Mouse (Mus musculus): ENCODE measurements around the gene Zfp366. TPM values are rescaled to one million over a fixed set of nuclear protein-coding genes. Genes with fewer than 3 reads are reported as not detected.

The Zfp366 gene
- polyA plus RNA-seq, 1 experiment: 2.0 TPM

DNA sequence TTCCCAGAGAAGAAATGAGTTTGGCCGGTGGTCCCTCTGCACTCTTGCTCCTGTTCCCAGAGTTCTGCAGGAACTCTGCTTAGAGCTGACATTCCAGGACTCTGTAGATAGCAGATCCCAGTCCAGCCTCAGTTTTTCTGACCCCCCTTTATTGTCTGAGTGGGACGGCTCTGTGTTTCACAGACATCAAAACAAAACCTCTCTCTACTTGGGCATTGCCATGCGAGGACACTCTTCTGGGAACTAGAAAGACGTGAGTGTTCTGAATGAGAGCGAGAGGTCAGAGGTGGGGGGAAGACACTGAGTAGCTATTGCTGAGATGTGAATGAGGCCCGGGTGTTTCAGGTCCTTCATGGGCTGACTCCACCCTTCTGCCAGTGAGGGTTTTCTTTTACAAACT, 55.1 kb downstream of the Zfp366 start:
- Histone ChIP-seq H3K27me3 (ENCODE audit: control insufficient read depth, insufficient read depth, low read length) (no peaks in the 10 kb centered on the region), H3K4me1 (ENCODE audit: control insufficient read depth, insufficient read depth, insufficient read length, low read length) (peaks cover 7% of the 10 kb centered on the region; the same call in 1 of the 2 replicates), H3K4me3 (ENCODE audit: low read depth, low read length) (no peak overlapping the region), H3K27ac (ENCODE audit: insufficient read depth, low read depth, low read length) (peak overlapping the region; percentile 74), H3K36me3 (ENCODE audit: control insufficient read depth, insufficient read depth, low read length) (no peaks in the 10 kb centered on the region)
- WGBS: 66% methylated on average over 6 of the region's 6 CpGs
- TF ChIP-seq POLR2A (IDR thresholded peaks at IDR 0.05; ENCODE audit: low read depth, low read length) (no peak), CTCF (IDR thresholded peaks at IDR 0.05; ENCODE audit: extremely low read depth, insufficient read length, insufficient replicate concordance, low read depth, low read length) (no peak)

DNA sequence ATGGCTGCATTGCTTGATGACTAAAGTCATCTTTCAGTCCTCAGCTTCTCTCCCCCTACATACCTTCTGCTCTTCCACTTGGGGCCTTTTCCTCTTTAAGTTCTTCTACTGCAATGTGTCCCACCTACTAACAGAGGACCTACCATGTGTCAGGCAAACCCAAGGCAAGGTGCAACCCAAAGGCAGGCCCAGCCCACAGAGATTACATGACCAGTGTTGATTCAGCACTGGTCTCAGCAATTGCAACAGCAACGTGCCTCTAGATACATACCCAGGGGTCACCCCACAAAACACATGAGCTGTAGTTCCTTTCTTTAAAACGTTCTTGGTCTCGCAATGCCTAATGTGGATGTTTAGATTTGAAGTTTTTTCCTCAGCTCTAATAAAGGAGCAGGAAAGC, 57.4 kb downstream of the Zfp366 start:
- Histone ChIP-seq H3K4me3 (ENCODE audit: low read depth, low read length) (no peak overlapping the region), H3K36me3 (ENCODE audit: control insufficient read depth, insufficient read depth, low read length) (no peaks in the 10 kb centered on the region), H3K4me1 (ENCODE audit: control insufficient read depth, insufficient read depth, insufficient read length, low read length) (peaks cover 7% of the 10 kb centered on the region; the same call in 1 of the 2 replicates), H3K27ac (ENCODE audit: insufficient read depth, low read depth, low read length) (no peak overlapping the region), H3K27me3 (ENCODE audit: control insufficient read depth, insufficient read depth, low read length) (no peaks in the 10 kb centered on the region)
- WGBS: 61% methylated on average over 3 of the region's 3 CpGs
- TF ChIP-seq POLR2A (IDR thresholded peaks at IDR 0.05; ENCODE audit: low read depth, low read length): no peak
- no peak for TF ChIP-seq CTCF (IDR thresholded peaks at IDR 0.05; ENCODE audit: extremely low read depth, insufficient read length, insufficient replicate concordance, low read depth, low read length)

DNA sequence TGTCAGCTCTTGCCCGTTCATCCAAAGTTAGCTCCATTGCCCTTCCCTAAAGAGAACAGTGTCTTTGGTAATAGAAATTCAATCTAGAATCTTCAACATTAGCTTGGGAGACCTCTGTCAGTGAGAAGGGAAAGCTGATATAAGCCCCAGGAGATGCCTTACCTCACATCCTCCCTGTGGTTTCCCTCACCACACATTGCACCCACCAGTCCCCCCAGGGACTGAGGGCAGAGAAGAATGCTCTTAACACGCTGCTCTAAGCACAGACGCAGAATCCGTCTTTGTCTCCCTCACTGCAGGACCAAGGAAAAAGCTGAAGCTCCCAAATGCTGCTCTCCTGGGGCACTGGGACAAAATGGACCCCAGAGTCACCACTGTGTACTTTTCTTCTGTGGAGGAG, 58.3 kb downstream of the Zfp366 start:
- 74% methylated on average over 4 of the region's 4 CpGs for WGBS
- TF ChIP-seq CTCF (IDR thresholded peaks at IDR 0.05; ENCODE audit: extremely low read depth, insufficient read length, insufficient replicate concordance, low read depth, low read length) (no peak), POLR2A (IDR thresholded peaks at IDR 0.05; ENCODE audit: low read depth, low read length) (no peak)
- Histone ChIP-seq H3K27ac (ENCODE audit: insufficient read depth, low read depth, low read length) (no peak overlapping the region), H3K27me3 (ENCODE audit: control insufficient read depth, insufficient read depth, low read length) (no peaks in the 10 kb centered on the region), H3K4me1 (ENCODE audit: control insufficient read depth, insufficient read depth, insufficient read length, low read length) (peaks cover 7% of the 10 kb centered on the region; the same call in 1 of the 2 replicates), H3K36me3 (ENCODE audit: control insufficient read depth, insufficient read depth, low read length) (no peaks in the 10 kb centered on the region), H3K4me3 (ENCODE audit: low read depth, low read length) (no peak overlapping the region)

DNA sequence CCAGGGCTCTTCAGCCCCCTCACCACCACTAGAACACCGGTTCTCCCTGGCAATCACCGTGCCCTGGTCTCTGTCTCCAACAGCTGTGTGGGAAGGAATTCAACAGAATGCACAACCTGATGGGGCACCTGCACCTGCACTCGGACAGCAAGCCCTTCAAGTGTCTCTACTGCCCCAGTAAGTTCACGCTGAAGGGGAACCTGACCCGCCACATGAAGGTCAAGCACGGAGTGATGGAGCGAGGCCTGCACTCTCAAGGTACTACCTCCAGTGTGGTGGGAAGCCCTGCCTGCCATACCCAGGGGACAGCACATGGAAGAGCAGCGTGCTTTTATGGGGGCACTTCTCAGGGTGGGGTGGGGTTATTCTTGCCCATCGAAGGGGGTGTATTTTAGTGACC, 59.2 kb downstream of the Zfp366 start:
- no peaks in the 10 kb centered on the region for H3K27me3 ChIP-seq (ENCODE audit: control insufficient read depth, insufficient read depth, low read length)
- WGBS: 87% methylated on average over 9 of the region's 9 CpGs
- no peak overlapping the region for H3K4me3 ChIP-seq (ENCODE audit: low read depth, low read length)
- no peak overlapping the region for H3K27ac ChIP-seq (ENCODE audit: insufficient read depth, low read depth, low read length)
- no peak for TF ChIP-seq POLR2A (IDR thresholded peaks at IDR 0.05; ENCODE audit: low read depth, low read length)
- TF ChIP-seq CTCF (IDR thresholded peaks at IDR 0.05; ENCODE audit: extremely low read depth, insufficient read length, insufficient replicate concordance, low read depth, low read length): no peak
- no peaks in the 10 kb centered on the region for H3K36me3 ChIP-seq (ENCODE audit: control insufficient read depth, insufficient read depth, low read length)
- H3K4me1 ChIP-seq (ENCODE audit: control insufficient read depth, insufficient read depth, insufficient read length, low read length): peaks cover 4% of the 10 kb centered on the region; the same call in 1 of the 2 replicates

DNA sequence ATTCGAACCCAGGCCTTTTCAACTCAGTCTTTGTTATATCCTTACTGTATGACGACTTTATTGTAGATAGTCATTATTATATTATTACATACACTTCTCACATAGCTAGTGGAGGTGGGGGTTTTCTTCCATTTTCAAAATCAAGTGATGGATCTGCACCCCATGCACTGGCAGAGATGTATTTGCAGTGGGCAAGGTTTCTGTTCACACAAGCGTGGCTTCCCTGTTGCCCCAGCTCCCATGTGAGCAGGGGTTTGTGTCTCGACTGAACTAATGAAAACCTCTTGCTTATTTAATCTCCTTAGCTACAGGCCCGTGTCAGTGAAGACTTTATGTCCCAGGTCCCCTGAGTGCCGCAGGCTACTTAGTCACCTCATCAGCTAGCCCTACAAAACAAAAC, 59.8 kb downstream of the Zfp366 start:
- WGBS: 66% methylated on average over 6 of the region's 6 CpGs
- Histone ChIP-seq H3K27me3 (ENCODE audit: control insufficient read depth, insufficient read depth, low read length) (no peaks in the 10 kb centered on the region), H3K36me3 (ENCODE audit: control insufficient read depth, insufficient read depth, low read length) (no peaks in the 10 kb centered on the region), H3K27ac (ENCODE audit: insufficient read depth, low read depth, low read length) (no peak overlapping the region), H3K4me1 (ENCODE audit: control insufficient read depth, insufficient read depth, insufficient read length, low read length) (no peaks in the 10 kb centered on the region), H3K4me3 (ENCODE audit: low read depth, low read length) (no peak overlapping the region)
- TF ChIP-seq CTCF (IDR thresholded peaks at IDR 0.05; ENCODE audit: extremely low read depth, insufficient read length, insufficient replicate concordance, low read depth, low read length) (no peak), POLR2A (IDR thresholded peaks at IDR 0.05; ENCODE audit: low read depth, low read length) (no peak)

DNA sequence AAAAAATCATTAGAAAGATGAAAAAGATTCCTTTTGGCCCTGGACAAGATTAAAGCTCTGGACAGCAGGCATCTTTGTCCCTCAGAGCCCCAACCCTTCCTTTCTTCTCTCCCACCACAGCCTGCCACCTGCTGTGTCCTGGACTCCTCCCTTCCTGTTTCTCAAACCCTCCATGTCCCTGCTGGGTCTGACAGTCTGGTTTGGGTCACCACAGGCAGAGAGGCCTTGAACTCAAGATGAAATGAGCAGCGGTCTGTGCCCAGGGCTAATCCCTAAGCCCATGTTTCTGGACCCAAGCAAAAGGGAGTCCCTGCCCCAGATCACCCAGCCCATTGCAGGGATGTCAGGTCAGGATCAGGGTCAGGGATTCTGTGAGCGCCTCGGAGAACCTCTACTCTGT, 60.3 kb downstream of the Zfp366 start:
- H3K27ac ChIP-seq (ENCODE audit: insufficient read depth, low read depth, low read length): no peak overlapping the region
- no peak for TF ChIP-seq CTCF (IDR thresholded peaks at IDR 0.05; ENCODE audit: extremely low read depth, insufficient read length, insufficient replicate concordance, low read depth, low read length)
- no peak for TF ChIP-seq POLR2A (IDR thresholded peaks at IDR 0.05; ENCODE audit: low read depth, low read length)
- no peaks in the 10 kb centered on the region for H3K36me3 ChIP-seq (ENCODE audit: control insufficient read depth, insufficient read depth, low read length)
- no peaks in the 10 kb centered on the region for H3K27me3 ChIP-seq (ENCODE audit: control insufficient read depth, insufficient read depth, low read length)
- no peaks in the 10 kb centered on the region for H3K4me1 ChIP-seq (ENCODE audit: control insufficient read depth, insufficient read depth, insufficient read length, low read length)
- no peak overlapping the region for H3K4me3 ChIP-seq (ENCODE audit: low read depth, low read length)
- 70% methylated on average over 3 of the region's 3 CpGs for WGBS

DNA sequence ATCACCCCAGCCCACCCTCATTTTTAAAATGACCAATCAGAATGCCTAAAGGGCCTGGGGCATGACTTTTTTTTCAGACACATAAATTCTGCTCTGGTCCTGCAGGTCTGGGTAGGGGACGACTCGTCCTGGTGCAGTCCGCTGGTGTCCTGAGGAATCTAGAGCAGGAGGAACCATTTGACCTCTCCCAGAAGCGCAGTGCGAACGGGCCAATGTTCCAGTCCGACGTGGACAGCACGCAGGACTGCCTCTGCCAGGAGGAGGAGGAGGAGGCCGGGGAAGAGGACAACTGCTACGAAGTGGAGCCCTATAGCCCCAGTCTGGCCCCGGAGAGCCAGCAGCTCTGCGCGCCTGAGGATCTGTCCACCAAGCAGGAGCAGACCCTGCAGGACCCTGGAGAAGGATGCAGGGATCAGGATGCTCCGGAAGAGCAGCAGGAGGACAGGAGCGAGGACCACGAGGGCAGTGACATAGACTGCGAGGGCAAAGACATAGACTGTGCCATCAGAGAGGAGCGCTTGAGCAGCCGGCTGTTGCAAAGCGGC, 61.4 kb downstream of the Zfp366 start:
- Histone ChIP-seq H3K4me3 (ENCODE audit: low read depth, low read length) (no peak overlapping the region), H3K27me3 (ENCODE audit: control insufficient read depth, insufficient read depth, low read length) (no peaks in the 10 kb centered on the region), H3K4me1 (ENCODE audit: control insufficient read depth, insufficient read depth, insufficient read length, low read length) (no peaks in the 10 kb centered on the region), H3K27ac (ENCODE audit: insufficient read depth, low read depth, low read length) (no peak overlapping the region), H3K36me3 (ENCODE audit: control insufficient read depth, insufficient read depth, low read length) (no peaks in the 10 kb centered on the region)
- WGBS: 88% methylated on average over 21 of the region's 21 CpGs
- TF ChIP-seq POLR2A (IDR thresholded peaks at IDR 0.05; ENCODE audit: low read depth, low read length) (no peak), CTCF (IDR thresholded peaks at IDR 0.05; ENCODE audit: extremely low read depth, insufficient read length, insufficient replicate concordance, low read depth, low read length) (no peak)
